Mouse (Mus musculus) midbrain, embryonic 16.5 days (tissue): ENCODE results near the gene Syndig1. TPM values are rescaled to one million over a fixed set of nuclear protein-coding genes. Genes with fewer than 3 reads are reported as not detected.
A peak's percentile ranks its signal among the peaks of the same experiment; 100 is the strongest.

Experiments
- ATAC-seq: fragments of 200-750 bp; cut with Nextera tagmentation; 2 replicates; pipeline ENCODE4 v1.8.0; 2017; ENCODE audit warnings: moderate TSS enrichment
- H3K27ac ChIP-seq: fragments of 300-500 bp; sonication (generic); 2 replicates; pipeline ENCODE4 v1.5.1; 2014; ENCODE audit warnings: mild to moderate bottlenecking, low read length, mixed read lengths
- H3K27me3 ChIP-seq: fragments of 300-500 bp; sonication (generic); 2 replicates; pipeline ENCODE4 v1.6.1; 2014; ENCODE audit warnings: low read depth, low read length, mixed read lengths; ENCODE audit not compliant: control insufficient read depth, insufficient read depth
- H3K36me3 ChIP-seq: fragments of 300-500 bp; sonication (generic); 2 replicates; pipeline ENCODE4 v1.6.1; 2014; ENCODE audit warnings: mild to moderate bottlenecking, low read length, moderate library complexity, mixed read lengths; ENCODE audit not compliant: control insufficient read depth, insufficient read depth
- H3K4me1 ChIP-seq: fragments of 300-500 bp; sonication (generic); 2 replicates; pipeline ENCODE4 v1.6.1; 2014; ENCODE audit warnings: mild to moderate bottlenecking, low read length, mixed read lengths; ENCODE audit not compliant: control insufficient read depth, insufficient read depth
- H3K4me2 ChIP-seq: fragments of 300-500 bp; sonication (generic); 2 replicates; pipeline ENCODE4 v1.6.1; 2014; ENCODE audit warnings: mild to moderate bottlenecking, low read length, mixed read lengths
- H3K4me3 ChIP-seq: fragments of 300-500 bp; sonication (generic); 2 replicates; pipeline ENCODE4 v1.5.1; 2014; ENCODE audit warnings: low read depth, mild to moderate bottlenecking, low read length, moderate library complexity, mixed read lengths
- H3K9ac ChIP-seq: fragments of 300-500 bp; sonication (generic); 2 replicates; pipeline ENCODE4 v1.6.1; 2014; ENCODE audit warnings: low read depth, low read length, mixed read lengths
- H3K9me3 ChIP-seq: fragments of 300-500 bp; sonication (generic); replicated peaks from 2 replicates; pipeline ENCODE4 v1.6.1; 2014; ENCODE audit warnings: mild to moderate bottlenecking, low read length, mixed read lengths; ENCODE audit not compliant: control insufficient read depth, poor library complexity, severe bottlenecking
- WGBS: fragments of 180-500 bp; shearing (Covaris S2); extraction: QIAGEN DNeasy Blood & Tissue Kit; methylation state at CpG from one replicate; pipeline ENCODE4 v1.1.7; 2014; 5-methylcytosine and 5-hydroxymethylcytosine counted together
- polyA plus RNA-seq: library from polyadenylated mRNA; unstranded; fragments of >200 nt; fragmentation: Nextera tagmentation; extraction: Ambion mirVana; gene quantifications from 2 replicates; pipeline ENCODE4 v1.2.1, GENCODE M21; 2015

The Syndig1 gene
- polyA plus RNA-seq, 1 experiment from 2014 or later = 27.6 TPM

DNA sequence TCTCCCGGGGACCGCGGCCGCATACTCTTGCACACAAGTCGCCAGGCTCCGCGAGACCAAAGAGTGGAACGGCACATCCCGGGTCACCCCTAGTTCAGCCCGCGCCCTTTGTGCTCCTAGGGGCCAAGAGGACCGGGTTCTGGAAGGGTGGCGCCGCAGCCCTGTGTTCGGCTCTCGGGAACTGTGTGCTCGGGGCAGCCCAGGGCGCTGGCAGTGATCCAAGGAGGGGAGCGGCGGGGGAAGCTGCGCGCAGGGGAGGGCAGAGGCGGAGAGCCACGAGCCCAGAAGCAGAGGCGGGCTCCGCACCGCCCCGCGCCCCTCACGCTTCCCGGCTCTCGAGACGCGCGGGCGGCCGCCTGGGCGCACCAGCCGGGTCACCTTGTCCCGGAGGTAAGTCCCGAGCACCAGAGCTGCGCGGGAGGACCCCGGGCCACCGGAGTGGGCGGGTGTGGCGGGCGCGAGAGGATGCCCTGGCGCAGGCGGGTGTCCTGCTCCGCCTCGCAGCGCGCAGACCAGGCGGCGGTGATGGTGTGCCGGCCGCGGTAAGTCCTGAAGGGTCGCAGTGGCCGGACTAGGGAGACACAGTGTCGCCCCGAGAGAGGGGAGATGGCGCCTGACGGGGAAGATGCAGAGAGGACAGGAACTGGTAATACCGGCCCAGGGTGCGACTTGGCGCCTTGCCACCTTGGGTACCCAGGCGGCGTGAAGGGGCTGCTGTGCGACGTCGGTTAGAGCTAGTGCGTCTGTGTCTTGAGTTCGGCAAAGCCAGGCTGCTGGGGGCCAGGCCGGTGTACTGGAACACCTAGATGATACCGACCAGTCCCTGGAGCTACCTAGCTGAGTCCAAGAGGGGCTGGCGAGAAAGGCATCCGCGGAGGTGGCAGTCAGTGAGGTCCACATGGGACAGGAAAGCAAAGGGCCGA is 1.8 kb downstream of the Syndig1 start, which contains the start of gene C530025M09Rik:
C530025M09Rik (minus strand) TSS at position 678 of the 923 bp plus-strand sequence.
- WGBS = under 1% methylated on average over 66 of the region's 82 CpGs
- Histone ChIP-seq H3K27ac (0 out of 2 replicates have a peak within 1 kb of the TSS, but pooled peaks have one; percentile 37), H3K36me3 (no peaks in the 10 kb centered on the region), H3K4me2 (peak within 1 kb of the TSS; percentile 96), H3K27me3 (peaks cover 12% of the 10 kb centered on the region), H3K4me1 (peaks cover 10% of the 10 kb centered on the region), H3K9me3 (no peaks in the 10 kb centered on the region), H3K4me3 (peak within 1 kb of the TSS; percentile 62), H3K9ac (peak within 1 kb of the TSS; percentile 82)
- peak; percentile 86 for ATAC-seq

DNA sequence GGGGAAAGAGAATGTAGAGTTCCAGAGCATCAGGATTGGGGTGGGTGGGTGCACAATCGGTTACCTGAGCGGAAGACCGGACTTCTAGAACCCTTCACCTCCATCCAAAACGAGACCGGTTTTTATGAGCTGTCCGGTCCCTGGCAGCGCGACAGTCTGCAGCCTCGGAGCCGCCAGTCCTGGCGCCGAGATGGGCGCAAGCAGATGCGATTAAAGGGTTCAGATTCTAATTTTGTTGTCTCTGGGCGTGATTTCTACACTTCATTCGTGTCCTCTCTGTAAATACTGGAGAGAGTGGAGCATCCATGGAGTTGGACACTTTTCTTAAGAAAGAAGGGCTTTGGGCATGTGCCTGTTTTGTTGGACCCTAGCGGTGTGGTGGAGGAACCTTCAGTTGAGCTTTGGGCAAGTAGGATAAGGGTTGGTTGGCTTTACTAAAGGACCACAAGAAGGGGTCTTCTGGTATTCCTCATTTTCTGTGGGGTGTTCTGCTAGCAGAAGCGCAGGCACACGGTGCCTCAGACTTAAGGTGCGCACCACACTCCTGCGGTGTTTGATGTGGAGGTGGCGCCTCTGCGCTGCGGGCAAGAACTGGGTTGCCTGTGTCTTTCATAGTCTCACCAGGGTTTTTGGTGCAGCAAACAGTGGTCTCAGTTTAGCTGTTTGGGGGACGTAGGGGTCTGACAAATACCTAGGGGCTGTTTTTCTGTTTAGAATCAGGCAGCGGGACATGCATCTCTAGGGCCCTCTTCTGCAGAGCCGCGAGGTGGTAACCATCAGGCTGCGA is 2.6 kb downstream of the Syndig1 start:
- Histone ChIP-seq H3K27ac (no peak overlapping the region), H3K4me2 (peak overlapping the region; percentile 96), H3K27me3 (peaks cover 12% of the 10 kb centered on the region), H3K4me1 (peaks cover 10% of the 10 kb centered on the region), H3K9me3 (no peaks in the 10 kb centered on the region), H3K4me3 (peak overlapping the region; percentile 62), H3K36me3 (no peaks in the 10 kb centered on the region), H3K9ac (peak overlapping the region; percentile 82)
- WGBS = 1% methylated on average over 29 of the region's 29 CpGs
- ATAC-seq = peak; percentile 43

DNA sequence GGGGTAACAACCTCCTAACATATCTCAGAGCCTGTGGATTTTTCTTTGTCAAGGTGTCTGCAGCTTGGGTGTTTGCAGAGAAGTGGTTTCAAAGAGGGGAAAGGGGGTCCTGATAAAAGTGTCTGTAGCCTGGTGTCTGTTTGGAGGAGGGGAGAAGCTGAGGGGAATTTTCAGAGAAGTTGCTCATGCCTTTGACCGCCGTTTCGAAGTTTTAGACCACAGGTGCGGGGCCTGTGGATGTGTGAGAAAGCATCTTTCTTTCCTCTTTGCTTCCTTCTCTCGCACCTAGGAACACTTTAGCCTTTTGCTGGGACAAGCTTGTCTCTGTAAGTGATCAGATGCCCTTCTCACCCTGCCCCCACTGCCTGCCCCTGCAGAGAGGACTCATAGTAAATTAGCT is 3.3 kb downstream of the Syndig1 start:
- no peaks in the 10 kb centered on the region for H3K9me3 ChIP-seq

DNA sequence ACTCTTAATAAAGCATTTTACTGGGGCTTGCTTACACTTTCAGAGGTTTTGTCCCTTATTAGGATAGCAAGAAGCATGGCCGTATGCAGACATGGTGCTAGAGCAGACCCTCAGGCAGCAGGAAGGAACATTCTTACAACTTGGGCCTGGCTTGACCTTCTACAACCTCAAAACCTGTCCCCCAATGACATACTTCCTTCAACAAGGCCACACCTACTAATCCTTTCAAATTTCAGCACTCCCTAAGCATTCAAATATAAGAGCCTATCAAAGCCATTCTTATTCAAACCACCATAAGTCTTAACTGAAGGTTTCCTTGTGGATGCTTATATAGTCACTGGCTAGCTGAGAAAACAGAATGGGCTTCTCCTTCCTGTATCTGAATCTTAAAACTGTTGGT is 6.1 kb downstream of the Syndig1 start:
- H3K9me3 ChIP-seq = no peaks in the 10 kb centered on the region
- H3K9ac ChIP-seq = no peak overlapping the region

More for the DNA sequence above, 3.3 kb downstream of the Syndig1 start:
- H3K36me3 ChIP-seq = no peaks in the 10 kb centered on the region
- peaks cover 12% of the 10 kb centered on the region for H3K27me3 ChIP-seq
- H3K9ac ChIP-seq = peak overlapping the region; percentile 82
- H3K27ac ChIP-seq = no peak overlapping the region
- H3K4me3 ChIP-seq = peak overlapping the region; percentile 62
- WGBS = 14% methylated on average over 5 of the region's 5 CpGs
- peak overlapping the region; percentile 96 for H3K4me2 ChIP-seq
- peaks cover 10% of the 10 kb centered on the region for H3K4me1 ChIP-seq
- no peak for ATAC-seq

DNA sequence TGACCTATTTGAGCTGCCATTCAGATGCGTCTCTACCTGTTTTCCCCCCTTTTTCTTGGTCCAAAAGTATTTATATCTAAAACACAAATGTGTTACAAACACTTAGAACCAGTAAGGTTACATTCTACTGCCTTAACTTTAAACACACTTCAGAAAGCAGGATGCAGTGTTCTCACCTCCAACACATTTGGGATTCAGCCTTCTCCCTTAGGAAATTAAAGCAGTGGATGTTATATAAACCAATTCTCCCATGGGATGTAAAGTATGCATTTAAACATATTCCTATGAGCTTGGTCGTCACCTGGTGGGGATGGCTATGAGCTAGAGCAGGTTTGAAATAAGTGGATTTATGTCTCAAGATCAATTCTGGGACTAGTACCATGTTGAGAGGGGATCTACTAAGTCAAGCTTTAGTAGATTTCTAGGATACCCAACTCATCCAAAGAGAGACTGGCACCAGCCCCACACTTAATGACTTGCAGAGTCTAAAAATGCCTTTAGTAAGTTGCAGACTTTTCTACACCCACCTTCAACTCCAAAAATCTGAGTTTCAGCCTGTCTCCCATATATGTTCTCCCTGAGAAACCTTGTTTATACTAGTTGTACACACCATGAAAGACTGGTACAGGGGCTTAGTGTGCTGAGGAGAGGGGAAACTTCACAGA is 7.6 kb downstream of the Syndig1 start:
- 88% methylated on average over 2 of the region's 2 CpGs for WGBS
- Histone ChIP-seq H3K27ac (no peak overlapping the region), H3K9me3 (no peaks in the 10 kb centered on the region), H3K4me3 (no peak overlapping the region), H3K4me2 (no peak overlapping the region), H3K4me1 (peaks cover 6% of the 10 kb centered on the region), H3K36me3 (no peaks in the 10 kb centered on the region), H3K27me3 (peaks cover 10% of the 10 kb centered on the region), H3K9ac (no peak overlapping the region)
- no peak for ATAC-seq

More for the DNA sequence above, 6.1 kb downstream of the Syndig1 start:
- WGBS = 93% methylated on average over 1 of the region's 1 CpGs
- Histone ChIP-seq H3K4me1 (peaks cover 10% of the 10 kb centered on the region), H3K4me3 (no peak overlapping the region), H3K27me3 (peaks cover 10% of the 10 kb centered on the region), H3K36me3 (no peaks in the 10 kb centered on the region), H3K4me2 (no peak overlapping the region), H3K27ac (no peak overlapping the region)
- ATAC-seq = no peak

DNA sequence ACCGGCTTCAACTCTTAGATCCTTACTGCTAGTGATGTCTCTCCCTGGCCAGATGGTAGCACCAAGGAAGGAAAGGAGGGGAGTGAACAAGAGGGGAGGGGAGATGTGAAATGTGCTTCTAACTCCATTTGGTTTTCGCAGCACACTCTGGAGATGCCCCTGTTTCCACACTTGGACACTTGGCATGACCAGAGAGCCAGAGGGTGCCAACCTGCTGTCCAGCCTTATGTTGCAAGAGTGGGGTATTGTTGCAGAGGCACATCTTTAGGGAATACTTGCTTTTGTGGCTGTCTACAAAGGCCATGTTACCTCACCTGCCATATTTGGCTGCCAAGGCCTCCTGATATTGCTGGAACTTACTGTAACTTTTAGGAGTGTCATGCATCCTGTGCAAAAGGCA is 10.7 kb downstream of the Syndig1 start:
- 91% methylated on average over 2 of the region's 2 CpGs for WGBS
- no peaks in the 10 kb centered on the region for H3K9me3 ChIP-seq
- no peak overlapping the region for H3K9ac ChIP-seq
- no peak overlapping the region for H3K27ac ChIP-seq
- no peak for ATAC-seq
- H3K36me3 ChIP-seq = no peaks in the 10 kb centered on the region
- no peak overlapping the region for H3K4me2 ChIP-seq
- H3K27me3 ChIP-seq = no peaks in the 10 kb centered on the region
- no peak overlapping the region for H3K4me3 ChIP-seq
- H3K4me1 ChIP-seq = no peaks in the 10 kb centered on the region

DNA sequence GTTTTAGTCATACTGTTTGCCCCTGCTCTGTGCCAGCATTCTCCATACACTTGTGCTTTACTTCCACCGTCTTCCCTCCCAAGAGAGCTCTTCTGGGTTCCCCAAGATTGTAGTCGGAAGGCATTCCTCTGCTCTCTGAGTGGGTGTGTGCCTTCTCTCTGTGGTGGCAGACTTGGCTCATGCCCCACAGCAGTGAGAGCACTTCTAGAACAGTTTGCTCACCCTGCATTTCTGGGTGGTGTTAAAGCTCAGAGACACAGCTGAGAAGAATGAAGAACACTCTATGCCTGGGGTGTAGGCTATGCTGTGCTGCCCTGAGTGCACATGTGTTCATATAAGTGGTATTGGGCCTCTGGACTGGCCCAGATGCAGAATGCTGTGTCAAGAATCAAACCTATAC is 15.6 kb downstream of the Syndig1 start:
- 86% methylated on average over 2 of the region's 2 CpGs for WGBS
- Histone ChIP-seq H3K4me3 (no peak overlapping the region), H3K4me2 (no peak overlapping the region), H3K27ac (no peak overlapping the region), H3K27me3 (no peaks in the 10 kb centered on the region), H3K9ac (no peak overlapping the region), H3K9me3 (no peaks in the 10 kb centered on the region), H3K4me1 (no peaks in the 10 kb centered on the region), H3K36me3 (no peaks in the 10 kb centered on the region)
- ATAC-seq = no peak

DNA sequence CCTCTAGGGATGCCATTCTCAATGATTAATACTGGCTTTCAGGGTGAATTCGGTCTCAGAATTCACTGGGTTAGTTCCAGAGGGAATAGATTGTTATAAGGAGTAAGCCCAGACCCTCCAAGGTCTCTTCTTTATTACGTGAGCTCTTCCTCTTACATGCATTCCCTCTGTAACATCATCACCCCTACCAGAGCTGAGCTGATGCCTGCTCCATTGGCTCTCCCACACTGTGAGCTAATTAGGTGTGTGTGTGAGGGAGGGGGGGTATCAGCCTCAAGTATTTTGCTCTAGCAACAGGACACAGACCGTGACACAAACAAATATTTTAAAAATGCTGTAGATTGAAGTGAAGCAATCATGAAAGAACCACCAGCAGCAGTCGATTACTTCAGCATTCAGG is 19.8 kb downstream of the Syndig1 start:
- no peaks in the 10 kb centered on the region for H3K9me3 ChIP-seq
- 71% methylated on average over 4 of the region's 4 CpGs for WGBS
- no peaks in the 10 kb centered on the region for H3K36me3 ChIP-seq
- no peak overlapping the region for H3K9ac ChIP-seq
- no peak for ATAC-seq
- H3K4me1 ChIP-seq = no peaks in the 10 kb centered on the region
- H3K27ac ChIP-seq = no peak overlapping the region
- H3K4me3 ChIP-seq = no peak overlapping the region
- no peak overlapping the region for H3K4me2 ChIP-seq
- H3K27me3 ChIP-seq = no peaks in the 10 kb centered on the region
